Mouse (Mus musculus): ENCODE measurements around the gene Ifrd2. TPM values are rescaled to one million over a fixed set of nuclear protein-coding genes. Genes with fewer than 3 reads are reported as not detected.
A peak's percentile ranks its signal among the peaks of the same experiment; 100 is the strongest.

Ifrd2 gene
- polyA plus RNA-seq, 1 experiment from 2014 or later, result 39.3 TPM

DNA sequence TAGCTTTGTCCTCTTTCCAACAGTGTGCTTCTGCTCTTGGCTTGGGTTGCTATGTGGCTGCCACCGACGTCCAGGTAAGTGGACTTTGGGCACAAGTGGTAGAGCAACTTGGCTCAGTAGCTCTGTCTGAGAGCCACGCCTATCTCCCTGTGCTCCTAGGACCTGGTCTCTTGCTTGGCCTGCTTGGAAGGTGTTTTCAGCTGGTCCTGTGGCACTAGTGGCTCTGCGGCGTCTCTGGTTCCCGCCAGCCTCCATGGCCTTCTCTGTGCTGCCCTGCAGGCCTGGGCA is 3.3 kb downstream of the Ifrd2 start:
- peaks cover 54% of the 10 kb centered on the region for H3K36me3 ChIP-seq

DNA sequence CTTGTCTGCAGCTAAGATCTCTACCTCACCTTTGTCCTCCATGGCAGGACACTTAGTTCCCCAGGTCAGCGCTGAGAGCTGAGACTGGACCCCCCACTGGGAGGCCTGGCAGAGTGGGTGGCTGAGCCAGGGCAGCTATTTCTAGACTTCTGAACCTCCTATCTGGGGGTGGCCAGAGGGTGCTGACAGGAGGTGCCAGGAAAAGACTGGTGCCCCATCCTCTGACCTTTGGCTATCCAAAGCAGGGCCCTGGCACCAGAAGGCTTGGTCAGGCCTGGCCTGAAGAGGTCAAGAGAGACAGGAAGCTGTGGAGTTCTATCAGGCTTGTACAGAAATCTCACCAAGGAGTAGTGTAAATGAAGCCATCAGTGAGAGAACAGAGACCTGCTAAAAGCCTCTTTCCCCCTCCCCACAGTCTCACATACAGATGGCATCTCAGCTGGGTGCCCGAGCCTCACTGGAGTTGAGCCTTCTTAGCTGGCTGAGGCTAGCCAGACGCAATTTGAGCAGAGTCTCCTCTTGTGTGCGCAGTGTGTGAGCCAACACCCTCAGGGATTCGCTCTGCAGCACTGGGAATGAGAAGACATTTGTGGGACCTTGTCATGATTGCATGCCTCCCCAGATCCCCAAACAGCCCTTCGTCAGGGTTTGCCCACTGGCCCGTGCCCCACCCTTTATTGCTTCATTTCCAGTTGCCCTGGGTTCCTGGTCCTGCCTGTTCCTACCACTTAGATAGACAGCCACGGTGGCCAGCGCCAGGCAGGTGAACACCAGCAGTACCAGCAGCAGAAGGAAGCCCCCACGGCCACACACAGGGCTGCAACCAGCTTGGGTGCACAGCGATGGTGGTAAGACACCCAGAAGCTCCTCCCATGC is 5.9 kb downstream of the Ifrd2 start:
- H3K9ac ChIP-seq, result peak overlapping the region; percentile 32
- H3K4me3 ChIP-seq, result no peak overlapping the region
- H3K4me2 ChIP-seq, result no peak overlapping the region
- H3K9me3 ChIP-seq, result no peaks in the 10 kb centered on the region
- ATAC-seq (ENCODE audit: insufficient number of reproducible peaks, insufficient read depth, low FRiP score, low TSS enrichment, low read depth), result no peak
- H3K4me1 ChIP-seq, result peaks cover 8% of the 10 kb centered on the region
- no peaks in the 10 kb centered on the region for H3K27me3 ChIP-seq
- no peak overlapping the region for H3K27ac ChIP-seq
- 83% methylated on average over 11 of the region's 11 CpGs for WGBS
- peaks cover 54% of the 10 kb centered on the region for H3K36me3 ChIP-seq

More for the DNA sequence above, 3.3 kb downstream of the Ifrd2 start:
- peaks cover 11% of the 10 kb centered on the region for H3K4me1 ChIP-seq
- H3K9ac ChIP-seq, result no peak overlapping the region
- H3K4me3 ChIP-seq, result no peak overlapping the region
- H3K4me2 ChIP-seq, result no peak overlapping the region
- no peak for ATAC-seq (ENCODE audit: insufficient number of reproducible peaks, insufficient read depth, low FRiP score, low TSS enrichment, low read depth)
- WGBS, result 98% methylated on average over 6 of the region's 6 CpGs
- no peaks in the 10 kb centered on the region for H3K27me3 ChIP-seq
- no peaks in the 10 kb centered on the region for H3K9me3 ChIP-seq
- H3K27ac ChIP-seq, result no peak overlapping the region

DNA sequence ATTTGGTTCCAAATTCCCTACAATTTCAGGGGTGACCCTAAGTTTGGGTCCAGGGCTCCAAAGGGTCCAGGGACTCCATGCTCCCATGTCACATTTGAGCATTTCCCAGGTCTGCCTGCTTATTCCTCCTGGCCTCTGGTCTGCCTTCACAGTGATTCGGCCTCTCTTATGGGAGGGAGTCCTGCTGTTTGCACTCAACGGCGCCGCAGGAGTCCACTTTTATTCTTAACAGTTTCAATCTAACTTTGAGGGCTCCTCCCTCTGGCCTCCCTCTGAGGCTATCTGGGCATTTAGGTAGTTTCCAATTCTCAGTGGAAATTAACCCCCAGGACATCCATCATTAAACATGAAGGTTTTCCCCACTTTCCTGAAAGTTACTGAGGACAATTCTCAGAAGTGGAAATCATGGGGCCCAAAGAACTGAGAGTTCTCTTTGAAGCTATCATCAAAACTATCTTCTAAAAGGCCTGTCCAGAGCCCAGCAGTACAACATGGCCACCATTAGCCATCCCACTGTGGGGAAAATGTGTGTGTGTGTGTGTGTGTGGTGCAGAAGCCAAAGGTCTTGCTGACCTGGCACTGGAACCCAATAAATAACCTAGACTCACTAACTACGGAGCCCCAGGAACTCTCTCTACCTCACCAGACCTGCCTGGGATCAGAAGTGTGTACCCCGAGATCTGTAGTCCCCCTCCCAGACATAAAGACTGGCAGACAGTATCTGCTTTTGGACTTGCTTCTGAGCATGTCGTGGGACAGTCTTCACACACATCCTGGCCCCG is 7.0 kb downstream of the Ifrd2 start:
- 82% methylated on average over 8 of the region's 8 CpGs for WGBS
- Histone ChIP-seq H3K4me2 (no peak overlapping the region), H3K36me3 (peaks cover 56% of the 10 kb centered on the region), H3K4me3 (no peak overlapping the region), H3K9ac (no peak overlapping the region; the same call in 1 of the 2 replicates), H3K9me3 (no peaks in the 10 kb centered on the region), H3K4me1 (no peaks in the 10 kb centered on the region), H3K27ac (no peak overlapping the region), H3K27me3 (no peaks in the 10 kb centered on the region)
- no peak for ATAC-seq (ENCODE audit: insufficient number of reproducible peaks, insufficient read depth, low FRiP score, low TSS enrichment, low read depth)

DNA sequence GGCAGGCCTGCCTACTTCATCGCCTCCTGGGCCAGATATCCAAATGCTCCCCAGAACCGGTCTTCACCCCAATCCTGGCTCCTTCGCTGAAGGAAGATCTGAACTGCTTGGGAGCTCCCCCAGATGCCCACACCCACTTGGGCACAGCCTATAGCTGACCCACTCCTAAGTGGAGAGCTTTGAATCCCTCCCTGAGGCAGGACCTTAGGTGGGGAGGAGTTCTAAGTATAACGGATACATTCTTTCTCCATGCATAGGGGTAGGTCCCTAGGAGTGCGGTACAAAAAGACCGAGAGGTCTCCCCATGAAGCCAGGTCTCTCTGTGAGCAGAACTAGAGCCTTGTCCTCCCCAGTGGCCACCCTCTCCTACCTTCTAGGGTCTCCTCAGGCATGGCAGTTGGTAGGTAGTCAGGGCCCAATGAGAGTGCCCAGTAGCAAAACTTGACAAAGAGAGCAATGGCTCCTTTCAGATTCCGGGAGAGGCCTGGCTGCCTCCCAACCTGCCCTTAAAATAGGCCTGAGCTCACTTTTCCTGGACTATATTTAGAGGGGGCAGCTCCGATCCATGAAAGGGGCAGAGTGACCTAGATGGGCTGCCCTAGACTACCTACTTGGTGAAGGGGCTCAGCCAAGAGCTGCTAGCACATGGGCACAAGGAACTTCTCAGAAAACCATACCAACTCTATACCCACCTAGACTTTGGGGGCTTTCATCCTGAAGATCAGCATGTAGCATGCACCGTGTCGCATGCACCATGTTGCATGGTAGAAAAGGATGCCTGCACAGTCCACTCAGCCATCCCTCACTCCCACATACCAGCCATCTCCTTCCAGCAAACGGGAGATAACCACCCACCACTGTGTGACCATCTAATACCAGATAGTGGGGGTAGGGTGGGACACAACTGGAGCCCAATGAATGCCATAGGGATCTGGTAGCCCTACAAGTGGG is 9.5 kb downstream of the Ifrd2 start:
- ATAC-seq (ENCODE audit: insufficient number of reproducible peaks, insufficient read depth, low FRiP score, low TSS enrichment, low read depth), result no peak
- H3K4me1 ChIP-seq, result peaks cover 6% of the 10 kb centered on the region; the same call in 1 of the 2 replicates
- H3K36me3 ChIP-seq, result peaks cover 33% of the 10 kb centered on the region
- H3K27ac ChIP-seq, result no peak overlapping the region
- H3K4me2 ChIP-seq, result no peak overlapping the region
- no peaks in the 10 kb centered on the region for H3K9me3 ChIP-seq
- no peak overlapping the region for H3K9ac ChIP-seq
- H3K4me3 ChIP-seq, result no peak overlapping the region
- WGBS, result 91% methylated on average over 11 of the region's 11 CpGs
- H3K27me3 ChIP-seq, result no peaks in the 10 kb centered on the region

DNA sequence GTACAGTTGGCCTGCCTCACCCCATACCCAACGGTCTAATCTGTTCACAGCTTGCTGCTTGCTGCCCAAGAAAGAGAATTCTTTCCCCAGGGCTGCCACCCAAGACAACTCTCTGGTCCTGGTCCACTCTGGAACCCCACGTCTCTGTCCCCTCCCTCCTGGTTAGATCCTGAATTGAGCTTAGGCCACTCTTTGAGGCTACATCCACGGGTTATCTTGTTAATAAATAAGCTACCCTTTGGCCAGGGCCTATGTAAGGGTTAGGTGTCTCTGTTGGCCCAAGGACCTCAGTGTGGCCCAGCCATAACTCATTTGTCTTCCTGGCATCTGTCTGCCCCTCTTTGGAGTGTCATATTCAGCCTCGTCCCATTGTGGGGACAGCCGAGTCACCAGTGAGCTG is 10.9 kb downstream of the Ifrd2 start:
- H3K27ac ChIP-seq, result no peak overlapping the region
- no peak overlapping the region for H3K4me2 ChIP-seq
- no peak for ATAC-seq (ENCODE audit: insufficient number of reproducible peaks, insufficient read depth, low FRiP score, low TSS enrichment, low read depth)
- H3K4me3 ChIP-seq, result no peak overlapping the region
- 84% methylated on average over 5 of the region's 5 CpGs for WGBS
- H3K9ac ChIP-seq, result no peak overlapping the region
- H3K9me3 ChIP-seq, result no peaks in the 10 kb centered on the region
- H3K36me3 ChIP-seq, result peaks cover 19% of the 10 kb centered on the region
- peaks cover 17% of the 10 kb centered on the region for H3K4me1 ChIP-seq
- H3K27me3 ChIP-seq, result no peaks in the 10 kb centered on the region

DNA sequence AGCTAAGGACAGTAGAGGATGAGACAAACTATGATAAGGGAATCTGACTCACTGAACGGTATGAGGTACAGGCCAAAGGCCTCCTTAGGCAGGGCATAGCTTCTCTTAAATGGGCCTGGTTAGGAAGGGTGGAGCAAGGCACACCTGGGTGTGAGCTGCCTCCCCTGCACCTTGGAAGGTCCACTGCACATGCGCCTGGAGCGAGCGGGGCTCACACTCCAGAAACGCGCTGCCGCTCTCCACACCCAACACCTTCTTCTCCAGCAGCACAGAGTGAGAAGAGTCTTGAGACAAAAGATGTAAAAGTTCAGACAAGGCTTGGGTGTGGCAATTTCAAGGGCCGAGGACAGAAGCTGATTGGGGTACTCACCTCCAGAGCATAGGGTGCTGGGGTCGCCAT is 12.0 kb downstream of the Ifrd2 start:
- Histone ChIP-seq H3K9ac (no peak overlapping the region), H3K9me3 (no peaks in the 10 kb centered on the region), H3K27me3 (no peaks in the 10 kb centered on the region), H3K4me1 (peaks cover 27% of the 10 kb centered on the region), H3K4me3 (no peak overlapping the region), H3K36me3 (peaks cover 9% of the 10 kb centered on the region), H3K4me2 (no peak overlapping the region), H3K27ac (no peak overlapping the region)
- WGBS, result 89% methylated on average over 9 of the region's 9 CpGs
- no peak for ATAC-seq (ENCODE audit: insufficient number of reproducible peaks, insufficient read depth, low FRiP score, low TSS enrichment, low read depth)

DNA sequence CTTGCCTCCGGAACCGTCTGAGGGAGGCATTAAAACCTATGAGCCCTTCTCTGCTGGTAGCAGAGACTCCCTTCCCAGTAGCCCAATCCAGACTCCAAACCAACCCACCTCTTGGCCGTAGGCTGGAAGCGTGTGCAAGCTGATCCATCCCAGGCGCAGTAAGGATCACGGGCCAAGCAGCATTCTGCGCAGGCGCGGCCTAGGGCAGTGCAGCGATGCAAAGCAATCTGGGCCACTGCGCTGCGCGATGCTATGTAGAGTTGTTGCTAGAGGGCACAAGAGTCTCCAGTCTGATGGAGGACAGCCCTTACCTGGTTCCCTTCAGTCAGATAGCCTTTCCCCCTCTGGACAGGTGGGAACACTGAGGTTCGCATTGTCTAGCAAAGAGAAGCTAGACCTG is 12.4 kb downstream of the Ifrd2 start:
- H3K27me3 ChIP-seq, result no peaks in the 10 kb centered on the region
- H3K4me2 ChIP-seq, result no peak overlapping the region
- no peak overlapping the region for H3K27ac ChIP-seq
- peaks cover 31% of the 10 kb centered on the region for H3K4me1 ChIP-seq
- 71% methylated on average over 14 of the region's 14 CpGs for WGBS
- peaks cover 5% of the 10 kb centered on the region; the same call in 1 of the 2 replicates for H3K36me3 ChIP-seq
- H3K9ac ChIP-seq, result no peak overlapping the region
- H3K9me3 ChIP-seq, result no peaks in the 10 kb centered on the region
- H3K4me3 ChIP-seq, result no peak overlapping the region
- no peak for ATAC-seq (ENCODE audit: insufficient number of reproducible peaks, insufficient read depth, low FRiP score, low TSS enrichment, low read depth)

DNA sequence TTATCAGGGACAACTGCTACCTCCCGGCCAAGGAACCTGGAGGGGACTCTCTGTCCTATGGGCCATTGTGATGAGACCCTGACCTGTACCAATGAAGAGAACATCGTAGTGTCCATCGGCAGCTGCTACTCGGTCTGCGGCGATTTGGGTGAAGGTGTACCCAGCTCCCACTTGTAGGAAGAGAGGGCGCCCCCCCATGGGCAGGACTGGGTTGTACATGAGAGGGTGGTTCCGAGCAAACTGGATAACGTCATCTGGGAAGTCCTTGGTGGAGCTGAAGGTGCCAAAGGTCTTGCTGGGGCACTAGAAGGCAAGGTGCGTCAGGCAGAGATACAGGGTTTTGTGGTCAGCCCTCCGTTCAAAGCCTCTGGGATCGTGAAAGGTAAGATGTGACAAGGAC is 13.3 kb downstream of the Ifrd2 start:
- H3K4me3 ChIP-seq, result no peak overlapping the region
- no peaks in the 10 kb centered on the region for H3K27me3 ChIP-seq
- H3K27ac ChIP-seq, result no peak overlapping the region
- H3K36me3 ChIP-seq, result peaks cover 2% of the 10 kb centered on the region; the same call in 1 of the 2 replicates
- H3K9me3 ChIP-seq, result no peaks in the 10 kb centered on the region
- no peak overlapping the region for H3K9ac ChIP-seq
- 81% methylated on average over 12 of the region's 12 CpGs for WGBS
- no peak overlapping the region for H3K4me2 ChIP-seq
- H3K4me1 ChIP-seq, result peaks cover 40% of the 10 kb centered on the region
- no peak for ATAC-seq (ENCODE audit: insufficient number of reproducible peaks, insufficient read depth, low FRiP score, low TSS enrichment, low read depth)

DNA sequence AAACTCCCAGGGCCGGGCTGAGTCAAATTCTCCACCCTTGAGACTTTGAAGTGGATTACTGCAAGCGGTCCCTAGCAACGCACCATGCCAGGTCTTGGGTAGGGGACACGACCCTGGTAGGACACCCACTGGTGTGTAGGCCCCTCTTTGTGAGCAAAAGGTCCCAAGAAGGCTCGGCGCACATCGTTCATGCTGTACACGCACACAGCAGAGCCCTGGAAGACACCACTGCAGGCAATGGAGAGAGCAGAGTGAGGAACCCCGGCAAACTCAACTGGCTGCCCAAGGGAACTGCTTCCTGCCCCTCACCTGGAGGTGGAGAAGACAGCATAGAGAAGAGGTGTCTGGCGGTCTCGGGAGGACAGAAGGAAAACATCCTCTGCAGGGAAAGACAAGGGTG is 13.8 kb downstream of the Ifrd2 start:
- Histone ChIP-seq H3K4me2 (no peak overlapping the region), H3K36me3 (peaks cover 2% of the 10 kb centered on the region; the same call in 1 of the 2 replicates), H3K9me3 (no peaks in the 10 kb centered on the region), H3K4me3 (no peak overlapping the region), H3K9ac (no peak overlapping the region), H3K4me1 (peaks cover 45% of the 10 kb centered on the region), H3K27me3 (no peaks in the 10 kb centered on the region), H3K27ac (no peak overlapping the region)
- ATAC-seq (ENCODE audit: insufficient number of reproducible peaks, insufficient read depth, low FRiP score, low TSS enrichment, low read depth), result no peak
- WGBS, result 87% methylated on average over 11 of the region's 11 CpGs

DNA sequence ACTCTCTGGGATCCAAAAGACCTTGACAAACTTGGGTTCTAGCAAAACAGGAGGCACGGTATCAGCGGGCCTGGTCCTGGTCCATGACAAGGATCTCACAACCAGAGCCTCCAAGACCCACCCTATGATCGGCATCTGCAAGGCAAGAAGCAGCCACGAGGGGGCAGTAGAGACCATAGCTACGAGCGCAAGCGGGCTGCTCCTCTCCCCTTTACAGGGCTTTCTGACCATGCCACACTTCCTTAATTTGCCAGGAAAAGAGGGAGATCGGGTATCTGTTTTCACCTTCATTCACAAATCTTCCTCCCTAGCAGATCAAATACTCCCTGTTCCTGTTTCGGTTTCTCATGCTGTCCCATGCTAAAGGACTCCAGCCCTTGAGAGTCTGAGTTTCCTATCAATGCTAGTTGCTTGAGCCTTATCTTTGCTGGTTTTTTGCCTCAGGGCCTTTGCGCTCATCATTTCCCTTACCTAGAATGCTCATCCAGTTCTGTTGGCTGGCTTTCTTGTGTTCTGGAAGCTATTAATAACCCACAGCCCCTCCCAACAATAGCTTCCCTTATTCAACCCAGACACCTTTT is 14.7 kb downstream of the Ifrd2 start:
- H3K27me3 ChIP-seq, result no peaks in the 10 kb centered on the region
- H3K9ac ChIP-seq, result peak overlapping the region; percentile 22; the same call in 1 of the 2 replicates
- peaks cover 54% of the 10 kb centered on the region for H3K4me1 ChIP-seq
- peaks cover 2% of the 10 kb centered on the region; the same call in 1 of the 2 replicates for H3K36me3 ChIP-seq
- WGBS, result 7% methylated on average over 10 of the region's 10 CpGs
- H3K9me3 ChIP-seq, result no peaks in the 10 kb centered on the region
- H3K4me2 ChIP-seq, result peak overlapping the region; percentile 33
- ATAC-seq (ENCODE audit: insufficient number of reproducible peaks, insufficient read depth, low FRiP score, low TSS enrichment, low read depth), result no peak
- H3K27ac ChIP-seq, result peak overlapping the region; percentile 64; the same call in 1 of the 2 replicates
- H3K4me3 ChIP-seq, result no peak overlapping the region

DNA sequence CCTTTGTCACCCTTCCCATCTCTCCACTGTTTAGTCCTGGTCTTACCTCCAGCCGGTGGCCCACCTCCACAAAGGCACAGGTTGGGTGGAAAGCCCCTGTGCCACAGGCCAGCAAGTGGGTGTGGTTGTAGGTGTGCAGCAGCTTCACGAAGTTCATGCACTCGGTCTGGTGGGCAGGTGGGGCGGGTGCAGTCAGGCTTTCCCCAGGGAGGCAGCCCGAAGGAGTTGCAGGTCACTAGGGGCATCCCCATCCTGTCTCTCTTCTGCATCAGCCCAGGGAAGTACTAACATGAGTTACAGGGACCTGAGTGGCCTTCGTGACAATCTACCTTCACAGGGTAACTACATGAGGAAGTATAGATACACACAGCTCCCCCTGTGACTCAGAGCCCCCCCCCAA is 15.8 kb downstream of the Ifrd2 start:
- Histone ChIP-seq H3K27ac (no peak overlapping the region; the same call in 1 of the 2 replicates), H3K4me2 (no peak overlapping the region), H3K4me1 (peaks cover 65% of the 10 kb centered on the region), H3K27me3 (no peaks in the 10 kb centered on the region), H3K9ac (no peak overlapping the region), H3K36me3 (peaks cover 2% of the 10 kb centered on the region; the same call in 1 of the 2 replicates), H3K4me3 (no peak overlapping the region), H3K9me3 (no peaks in the 10 kb centered on the region)
- 88% methylated on average over 6 of the region's 6 CpGs for WGBS
- ATAC-seq (ENCODE audit: insufficient number of reproducible peaks, insufficient read depth, low FRiP score, low TSS enrichment, low read depth), result no peak
